Mouse (Mus musculus): ENCODE results near the gene Bach2. TPM values are rescaled to one million over a fixed set of nuclear protein-coding genes. Genes with fewer than 3 reads are reported as not detected.

The Bach2 gene
- polyA plus RNA-seq, 1 experiment from 2014 or later: 7.3 TPM

DNA sequence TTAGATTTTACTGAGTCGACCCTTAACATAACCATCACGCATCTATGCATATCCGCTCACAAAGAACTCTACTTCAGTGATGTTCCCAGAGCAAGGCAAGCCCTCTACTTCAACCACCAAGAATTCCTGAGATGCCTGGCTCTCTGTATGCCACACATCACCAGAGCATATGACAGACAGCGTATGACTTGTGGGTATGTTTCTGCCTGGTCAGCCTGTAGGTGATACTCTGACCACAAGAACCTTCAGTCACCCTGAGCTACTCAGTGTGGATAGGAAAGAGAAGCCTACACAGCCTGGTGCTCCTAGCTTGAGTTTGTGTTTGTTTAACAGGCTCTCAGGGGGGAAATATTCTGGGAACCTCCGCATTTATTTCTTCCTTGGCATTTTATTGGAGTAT is 36.2 kb upstream of the Bach2 start:
- DNase-seq (ENCODE audit: low spot score): no peak
- Histone ChIP-seq H3K27ac (replicated peaks; ENCODE audit: low read depth, low read length) (no peak overlapping the region), H3K4me1 (ENCODE audit: control insufficient read depth, insufficient read depth, low read length) (no peaks in the 10 kb centered on the region), H3K9ac (ENCODE audit: low read depth, low read length) (no peak overlapping the region), H3K27me3 (replicated peaks; ENCODE audit: control insufficient read depth, insufficient read depth, low read length) (no peaks in the 10 kb centered on the region), H3K9me3 (ENCODE audit: control insufficient read depth, low read length) (no peaks in the 10 kb centered on the region), H3K4me3 (ENCODE audit: low read depth, low read length) (no peak overlapping the region), H3K36me3 (ENCODE audit: control insufficient read depth, insufficient read depth, low read length) (no peaks in the 10 kb centered on the region), H3K4me2 (ENCODE audit: low read depth, low read length) (no peak overlapping the region)
- WGBS: 89% methylated on average over 5 of the region's 5 CpGs
- no peak for ATAC-seq (ENCODE audit: low read depth)

DNA sequence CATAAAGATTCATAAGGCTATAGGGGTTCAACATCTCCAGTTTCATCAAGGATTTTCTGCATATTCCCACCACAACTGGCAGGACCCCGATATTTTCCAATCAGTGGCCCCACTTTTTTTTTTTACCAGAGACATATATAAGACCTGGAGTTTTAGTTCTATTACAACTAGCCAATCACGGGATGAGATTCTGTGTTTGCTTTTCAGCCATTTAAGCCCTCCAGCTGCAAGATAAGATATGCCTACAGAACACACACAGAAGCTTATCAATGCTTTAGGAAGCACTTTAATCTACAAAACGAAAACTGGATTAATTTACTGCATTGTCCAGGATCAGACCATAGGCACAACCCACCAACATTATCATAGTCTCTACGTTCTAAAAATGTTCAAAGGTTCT is 33.8 kb upstream of the Bach2 start:
- H3K9me3 ChIP-seq (ENCODE audit: control insufficient read depth, low read length): no peaks in the 10 kb centered on the region
- no peaks in the 10 kb centered on the region for H3K36me3 ChIP-seq (ENCODE audit: control insufficient read depth, insufficient read depth, low read length)
- WGBS: 88% methylated on average over 4 of the region's 4 CpGs
- no peak overlapping the region for H3K4me3 ChIP-seq (ENCODE audit: low read depth, low read length)
- H3K4me1 ChIP-seq (ENCODE audit: control insufficient read depth, insufficient read depth, low read length): no peaks in the 10 kb centered on the region
- H3K27ac ChIP-seq (replicated peaks; ENCODE audit: low read depth, low read length): no peak overlapping the region
- no peaks in the 10 kb centered on the region for H3K27me3 ChIP-seq (replicated peaks; ENCODE audit: control insufficient read depth, insufficient read depth, low read length)
- H3K9ac ChIP-seq (ENCODE audit: low read depth, low read length): no peak overlapping the region
- no peak overlapping the region for H3K4me2 ChIP-seq (ENCODE audit: low read depth, low read length)
- ATAC-seq (ENCODE audit: low read depth): no peak
- DNase-seq (ENCODE audit: low spot score): no peak

DNA sequence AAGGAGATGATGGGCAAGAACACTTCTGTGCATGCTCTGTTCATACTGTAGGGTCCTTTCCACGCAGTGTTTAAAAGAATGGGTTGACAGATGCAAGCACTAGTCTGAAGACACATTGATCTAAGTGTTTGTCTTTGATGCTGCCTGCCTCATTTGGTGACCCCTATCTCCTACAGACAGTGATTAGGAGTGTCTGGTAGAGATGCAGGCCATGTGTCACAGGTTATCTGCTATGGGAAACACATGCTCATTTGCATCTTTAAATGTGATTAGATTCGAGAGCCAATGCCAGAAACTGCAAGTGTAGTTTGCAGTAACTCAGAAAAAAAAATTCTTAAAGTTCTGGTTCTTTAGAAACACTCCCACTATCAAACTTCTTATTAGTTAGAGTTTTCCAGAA is 32.8 kb upstream of the Bach2 start:
- Histone ChIP-seq H3K4me1 (ENCODE audit: control insufficient read depth, insufficient read depth, low read length) (no peaks in the 10 kb centered on the region), H3K9ac (ENCODE audit: low read depth, low read length) (no peak overlapping the region), H3K9me3 (ENCODE audit: control insufficient read depth, low read length) (no peaks in the 10 kb centered on the region), H3K36me3 (ENCODE audit: control insufficient read depth, insufficient read depth, low read length) (no peaks in the 10 kb centered on the region), H3K27ac (replicated peaks; ENCODE audit: low read depth, low read length) (no peak overlapping the region), H3K4me3 (ENCODE audit: low read depth, low read length) (no peak overlapping the region), H3K4me2 (ENCODE audit: low read depth, low read length) (no peak overlapping the region), H3K27me3 (replicated peaks; ENCODE audit: control insufficient read depth, insufficient read depth, low read length) (no peaks in the 10 kb centered on the region)
- WGBS: 51% methylated on average over 2 of the region's 2 CpGs
- no peak for ATAC-seq (ENCODE audit: low read depth)
- no peak for DNase-seq (ENCODE audit: low spot score)

- ATAC-seq (ENCODE audit: low read depth) (no peak), DNase-seq (ENCODE audit: low spot score) (no peak)
- H3K4me3 ChIP-seq (ENCODE audit: low read depth, low read length): no peak overlapping the region
- no peak overlapping the region for H3K27ac ChIP-seq (replicated peaks; ENCODE audit: low read depth, low read length)
- H3K4me1 ChIP-seq (ENCODE audit: control insufficient read depth, insufficient read depth, low read length): no peaks in the 10 kb centered on the region
- 85% methylated on average over 2 of the region's 2 CpGs for WGBS
- no peaks in the 10 kb centered on the region for H3K27me3 ChIP-seq (replicated peaks; ENCODE audit: control insufficient read depth, insufficient read depth, low read length)
- H3K4me2 ChIP-seq (ENCODE audit: low read depth, low read length): no peak overlapping the region
- no peaks in the 10 kb centered on the region for H3K9me3 ChIP-seq (ENCODE audit: control insufficient read depth, low read length)
- no peak overlapping the region for H3K9ac ChIP-seq (ENCODE audit: low read depth, low read length)
- no peaks in the 10 kb centered on the region for H3K36me3 ChIP-seq (ENCODE audit: control insufficient read depth, insufficient read depth, low read length)
These were observed 28.6 kb upstream of the Bach2 start for GRCm38 (mm10) chr4:32209995-32210394.

GRCm38 (mm10) chr4:32210424-32211184 is 28.0 kb upstream of the Bach2 start:
- Histone ChIP-seq H3K9ac (ENCODE audit: low read depth, low read length) (no peak overlapping the region), H3K4me3 (ENCODE audit: low read depth, low read length) (no peak overlapping the region), H3K36me3 (ENCODE audit: control insufficient read depth, insufficient read depth, low read length) (no peaks in the 10 kb centered on the region), H3K4me1 (ENCODE audit: control insufficient read depth, insufficient read depth, low read length) (no peaks in the 10 kb centered on the region), H3K27me3 (replicated peaks; ENCODE audit: control insufficient read depth, insufficient read depth, low read length) (no peaks in the 10 kb centered on the region), H3K9me3 (ENCODE audit: control insufficient read depth, low read length) (no peaks in the 10 kb centered on the region), H3K27ac (replicated peaks; ENCODE audit: low read depth, low read length) (no peak overlapping the region), H3K4me2 (ENCODE audit: low read depth, low read length) (no peak overlapping the region)
- 78% methylated on average over 9 of the region's 9 CpGs for WGBS
- DNase-seq (ENCODE audit: low spot score) (no peak), ATAC-seq (ENCODE audit: low read depth) (no peak)

- no peaks in the 10 kb centered on the region for H3K4me1 ChIP-seq (ENCODE audit: control insufficient read depth, insufficient read depth, low read length)
- no peak overlapping the region for H3K9ac ChIP-seq (ENCODE audit: low read depth, low read length)
- ATAC-seq (ENCODE audit: low read depth) (no peak), DNase-seq (ENCODE audit: low spot score) (no peak)
- no peaks in the 10 kb centered on the region for H3K9me3 ChIP-seq (ENCODE audit: control insufficient read depth, low read length)
- no peaks in the 10 kb centered on the region for H3K27me3 ChIP-seq (replicated peaks; ENCODE audit: control insufficient read depth, insufficient read depth, low read length)
- H3K4me2 ChIP-seq (ENCODE audit: low read depth, low read length): no peak overlapping the region
- no peak overlapping the region for H3K27ac ChIP-seq (replicated peaks; ENCODE audit: low read depth, low read length)
- no peak overlapping the region for H3K4me3 ChIP-seq (ENCODE audit: low read depth, low read length)
- H3K36me3 ChIP-seq (ENCODE audit: control insufficient read depth, insufficient read depth, low read length): no peaks in the 10 kb centered on the region
These were observed 26.0 kb upstream of the Bach2 start for GRCm38 (mm10) chr4:32212593-32212992.

GRCm38 (mm10) chr4:32216466-32216865 is 22.1 kb upstream of the Bach2 start:
- 56% methylated on average over 4 of the region's 4 CpGs for WGBS
- H3K4me3 ChIP-seq (ENCODE audit: low read depth, low read length): no peak overlapping the region
- no peak for ATAC-seq (ENCODE audit: low read depth)
- peaks cover 3% of the 10 kb centered on the region; the same call in 1 of the 2 replicates for H3K4me1 ChIP-seq (ENCODE audit: control insufficient read depth, insufficient read depth, low read length)
- no peaks in the 10 kb centered on the region for H3K36me3 ChIP-seq (ENCODE audit: control insufficient read depth, insufficient read depth, low read length)
- no peak overlapping the region for H3K9ac ChIP-seq (ENCODE audit: low read depth, low read length)
- H3K9me3 ChIP-seq (ENCODE audit: control insufficient read depth, low read length): no peaks in the 10 kb centered on the region
- no peaks in the 10 kb centered on the region for H3K27me3 ChIP-seq (replicated peaks; ENCODE audit: control insufficient read depth, insufficient read depth, low read length)
- H3K4me2 ChIP-seq (ENCODE audit: low read depth, low read length): no peak overlapping the region
- H3K27ac ChIP-seq (replicated peaks; ENCODE audit: low read depth, low read length): no peak overlapping the region
- no peak for DNase-seq (ENCODE audit: low spot score)

DNA sequence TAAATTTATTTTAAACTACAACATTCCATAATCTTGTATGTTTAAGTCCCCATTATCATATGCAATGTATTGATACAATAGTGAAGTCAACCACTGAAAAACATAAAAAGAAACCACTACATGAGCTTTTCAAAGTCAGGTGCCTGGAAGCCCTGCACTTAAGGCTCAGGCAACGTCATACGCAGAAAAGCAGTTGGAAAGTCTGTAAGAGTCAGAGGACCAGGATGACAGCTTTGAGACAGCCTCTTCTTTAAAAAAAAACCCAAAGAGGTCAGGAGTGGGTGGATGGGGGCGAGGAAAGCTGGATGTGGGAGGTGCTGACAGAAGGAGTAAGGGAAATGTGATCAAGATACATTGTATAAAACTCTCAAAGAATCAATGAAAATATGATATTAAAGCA is 21.6 kb upstream of the Bach2 start:
- Histone ChIP-seq H3K9ac (ENCODE audit: low read depth, low read length) (no peak overlapping the region), H3K9me3 (ENCODE audit: control insufficient read depth, low read length) (no peaks in the 10 kb centered on the region), H3K4me2 (ENCODE audit: low read depth, low read length) (no peak overlapping the region), H3K27ac (replicated peaks; ENCODE audit: low read depth, low read length) (no peak overlapping the region), H3K36me3 (ENCODE audit: control insufficient read depth, insufficient read depth, low read length) (no peaks in the 10 kb centered on the region), H3K27me3 (replicated peaks; ENCODE audit: control insufficient read depth, insufficient read depth, low read length) (no peaks in the 10 kb centered on the region), H3K4me1 (ENCODE audit: control insufficient read depth, insufficient read depth, low read length) (peaks cover 3% of the 10 kb centered on the region; the same call in 1 of the 2 replicates), H3K4me3 (ENCODE audit: low read depth, low read length) (no peak overlapping the region)
- 82% methylated on average over 3 of the region's 3 CpGs for WGBS
- ATAC-seq (ENCODE audit: low read depth) (no peak), DNase-seq (ENCODE audit: low spot score) (no peak)

- Histone ChIP-seq H3K27me3 (replicated peaks; ENCODE audit: control insufficient read depth, insufficient read depth, low read length) (no peaks in the 10 kb centered on the region), H3K4me1 (ENCODE audit: control insufficient read depth, insufficient read depth, low read length) (peaks cover 3% of the 10 kb centered on the region; the same call in 1 of the 2 replicates), H3K4me2 (ENCODE audit: low read depth, low read length) (no peak overlapping the region), H3K36me3 (ENCODE audit: control insufficient read depth, insufficient read depth, low read length) (no peaks in the 10 kb centered on the region), H3K27ac (replicated peaks; ENCODE audit: low read depth, low read length) (no peak overlapping the region), H3K9ac (ENCODE audit: low read depth, low read length) (no peak overlapping the region), H3K9me3 (ENCODE audit: control insufficient read depth, low read length) (no peaks in the 10 kb centered on the region), H3K4me3 (ENCODE audit: low read depth, low read length) (no peak overlapping the region)
- WGBS: 93% methylated on average over 12 of the region's 12 CpGs
- DNase-seq (ENCODE audit: low spot score) (no peak), ATAC-seq (ENCODE audit: low read depth) (no peak)
These were observed 21.0 kb upstream of the Bach2 start for GRCm38 (mm10) chr4:32217593-32217992.
